Mouse (Mus musculus) liver, embryonic 12.5 days (tissue): ENCODE results near the gene Gm49373. TPM values are rescaled to one million over a fixed set of nuclear protein-coding genes. Genes with fewer than 3 reads are reported as not detected.

Experiments
- ATAC-seq: fragments of 200-750 bp; cut with Nextera tagmentation; 2 replicates; pipeline ENCODE4 v1.8.0; 2017; ENCODE audit warnings: moderate number of reproducible peaks, mild to moderate bottlenecking, moderate library complexity
- H3K27ac ChIP-seq: fragments of 300-500 bp; sonication (generic); 2 replicates; pipeline ENCODE4 v1.5.1; 2016; ENCODE audit warnings: mild to moderate bottlenecking
- H3K27me3 ChIP-seq: fragments of 300-500 bp; sonication (generic); replicated peaks from 2 replicates; pipeline ENCODE4 v1.6.1; 2016; ENCODE audit warnings: mild to moderate bottlenecking, moderate library complexity
- H3K36me3 ChIP-seq: fragments of 300-500 bp; sonication (generic); 2 replicates; pipeline ENCODE4 v1.6.1; 2016; ENCODE audit warnings: mild to moderate bottlenecking, moderate library complexity
- H3K4me1 ChIP-seq: fragments of 300-500 bp; sonication (generic); 2 replicates; pipeline ENCODE4 v1.6.1; 2016
- H3K4me2 ChIP-seq: fragments of 300-500 bp; sonication (generic); 2 replicates; pipeline ENCODE4 v1.6.1; 2016; ENCODE audit warnings: mild to moderate bottlenecking, moderate library complexity
- H3K4me3 ChIP-seq: fragments of 300-500 bp; sonication (generic); 2 replicates; pipeline ENCODE4 v1.5.1; 2016; ENCODE audit warnings: mild to moderate bottlenecking, moderate library complexity
- H3K9ac ChIP-seq: fragments of 300-500 bp; sonication (generic); 2 replicates; pipeline ENCODE4 v1.6.1; 2016; ENCODE audit warnings: mild to moderate bottlenecking, moderate library complexity
- H3K9me3 ChIP-seq: fragments of 300-500 bp; sonication (generic); replicated peaks from 2 replicates; pipeline ENCODE4 v1.6.1; 2016; ENCODE audit warnings: mild to moderate bottlenecking, moderate library complexity
- WGBS: fragments of 180-500 bp; shearing (Covaris S2); methylation state at CpG from one replicate; pipeline ENCODE4 v1.1.7; 2016; ENCODE audit not compliant: insufficient replicate concordance; 5-methylcytosine and 5-hydroxymethylcytosine counted together
- polyA plus RNA-seq: library from polyadenylated mRNA; unstranded; fragments of >200 nt; fragmentation: Nextera tagmentation; extraction: Ambion mirVana; gene quantifications from 2 replicates; pipeline ENCODE4 v1.2.1, GENCODE M21; 2016

Gene Gm49373
- polyA plus RNA-seq, 1 experiment from 2014 or later, result 0.77 TPM

GRCm38 (mm10) chr9:21025258-21025810 lies 47.6 kb downstream of the Gm49373 start:
- no peak for ATAC-seq
- peak overlapping the region; percentile 45; the same call in 1 of the 2 replicates for H3K27ac ChIP-seq
- H3K4me2 ChIP-seq, result no peak overlapping the region
- H3K27me3 ChIP-seq, result 0 out of 2 replicates have a peak, but pooled peaks cover 3% of the 10 kb centered on the region
- H3K36me3 ChIP-seq, result peaks cover 25% of the 10 kb centered on the region
- 79% methylated on average over 19 of the region's 19 CpGs for whole genome bisulfite sequencing
- no peak overlapping the region for H3K4me3 ChIP-seq
- no peak overlapping the region for H3K9ac ChIP-seq
- H3K4me1 ChIP-seq, result peaks cover 47% of the 10 kb centered on the region
- no peaks in the 10 kb centered on the region for H3K9me3 ChIP-seq

- Histone ChIP-seq H3K36me3 (peaks cover 29% of the 10 kb centered on the region), H3K4me2 (no peak overlapping the region), H3K9me3 (no peaks in the 10 kb centered on the region), H3K27ac (no peak overlapping the region), H3K9ac (no peak overlapping the region), H3K4me1 (peaks cover 29% of the 10 kb centered on the region), H3K27me3 (peaks cover 14% of the 10 kb centered on the region; the same call in 1 of the 2 replicates), H3K4me3 (no peak overlapping the region)
- 71% methylated on average over 1 of the region's 1 CpGs for WGBS
- no peak for ATAC-seq
Observed at GRCm38 (mm10) chr9:21022726-21023125, 50.2 kb downstream of the Gm49373 start.

- no peak for ATAC-seq
- Histone ChIP-seq H3K4me3 (no peak overlapping the region), H3K9ac (no peak overlapping the region), H3K27ac (no peak overlapping the region; the same call in 1 of the 2 replicates), H3K4me1 (peaks cover 29% of the 10 kb centered on the region), H3K9me3 (no peaks in the 10 kb centered on the region), H3K27me3 (peaks cover 18% of the 10 kb centered on the region), H3K36me3 (peaks cover 26% of the 10 kb centered on the region), H3K4me2 (no peak overlapping the region)
- WGBS, result 71% methylated on average over 6 of the region's 6 CpGs
Observed at GRCm38 (mm10) chr9:21022288-21022687, 50.6 kb downstream of the Gm49373 start.

- Histone ChIP-seq H3K9ac (no peak overlapping the region), H3K36me3 (peaks cover 19% of the 10 kb centered on the region; the same call in 1 of the 2 replicates), H3K9me3 (no peaks in the 10 kb centered on the region), H3K27ac (no peak overlapping the region), H3K27me3 (peaks cover 28% of the 10 kb centered on the region), H3K4me2 (no peak overlapping the region), H3K4me1 (peaks cover 29% of the 10 kb centered on the region), H3K4me3 (no peak overlapping the region)
- WGBS, result 72% methylated on average over 3 of the region's 3 CpGs
- no peak for ATAC-seq
Observed at GRCm38 (mm10) chr9:21021363-21021762, 51.5 kb downstream of the Gm49373 start.

GRCm38 (mm10) chr9:21018600-21018999 lies 54.3 kb downstream of the Gm49373 start:
- Histone ChIP-seq H3K27ac (no peak overlapping the region), H3K36me3 (peaks cover 10% of the 10 kb centered on the region; the same call in 1 of the 2 replicates), H3K4me3 (no peak overlapping the region), H3K4me2 (no peak overlapping the region), H3K9me3 (no peaks in the 10 kb centered on the region), H3K4me1 (peaks cover 41% of the 10 kb centered on the region), H3K9ac (no peak overlapping the region), H3K27me3 (peaks cover 51% of the 10 kb centered on the region)
- ATAC-seq, result no peak
- 54% methylated on average over 2 of the region's 2 CpGs for WGBS

- Histone ChIP-seq H3K4me1 (peaks cover 45% of the 10 kb centered on the region), H3K27me3 (peaks cover 51% of the 10 kb centered on the region), H3K9ac (peak overlapping the region; percentile 23; the same call in 1 of the 2 replicates), H3K27ac (no peak overlapping the region), H3K36me3 (peaks cover 10% of the 10 kb centered on the region; the same call in 1 of the 2 replicates), H3K4me2 (peak overlapping the region; percentile 75), H3K4me3 (peak overlapping the region; percentile 51), H3K9me3 (no peaks in the 10 kb centered on the region)
- ATAC-seq, result no peak
- 22% methylated on average over 4 of the region's 4 CpGs for WGBS
Observed at GRCm38 (mm10) chr9:21017177-21017575, 55.7 kb downstream of the Gm49373 start.

DNA sequence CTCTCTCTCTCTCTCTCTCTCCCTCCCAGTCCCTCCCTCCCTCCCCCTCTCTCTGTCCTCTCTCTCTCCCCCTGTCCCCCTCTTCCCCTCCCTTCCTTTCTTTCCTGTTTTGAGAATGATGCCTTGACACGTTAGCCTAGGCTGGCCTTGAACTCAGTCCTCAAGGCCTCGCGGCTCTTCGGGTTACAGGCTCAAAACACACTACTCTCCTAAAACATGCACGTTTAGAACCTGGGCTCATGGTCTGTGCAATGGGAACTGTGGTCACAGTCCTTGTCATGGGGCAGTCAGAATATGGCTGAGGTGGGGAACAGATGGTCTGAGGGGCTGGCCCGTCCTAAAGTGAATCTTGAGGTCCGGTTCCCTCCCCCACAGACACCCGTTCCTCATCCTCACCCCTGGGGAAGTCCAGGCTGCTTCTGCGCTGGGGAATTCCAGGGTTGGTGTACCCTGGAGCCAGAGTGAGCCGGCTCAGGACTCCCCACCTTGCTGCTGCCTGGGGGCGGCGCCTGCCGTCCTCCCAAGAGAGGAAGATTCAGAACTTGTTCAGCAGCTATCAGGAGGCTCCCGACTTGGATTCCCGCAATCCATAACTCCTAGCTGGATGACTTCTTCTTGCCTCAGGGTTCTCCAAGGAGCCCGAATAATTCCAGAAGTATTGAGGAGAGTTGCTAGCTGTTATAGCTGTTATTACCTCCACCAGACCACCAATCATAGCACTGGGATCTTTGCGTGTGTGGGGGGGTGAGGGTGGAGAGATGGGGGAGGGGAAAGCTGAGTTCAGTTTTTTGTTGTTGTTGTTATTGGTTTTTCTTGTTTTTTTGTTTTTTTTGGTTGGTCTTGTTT lies 56.3 kb downstream of the Gm49373 start:
- Histone ChIP-seq H3K36me3 (peaks cover 10% of the 10 kb centered on the region; the same call in 1 of the 2 replicates), H3K27me3 (peaks cover 51% of the 10 kb centered on the region), H3K4me2 (peak overlapping the region; percentile 75), H3K9ac (peak overlapping the region; percentile 44), H3K4me3 (peak overlapping the region; percentile 51), H3K9me3 (no peaks in the 10 kb centered on the region), H3K4me1 (peaks cover 51% of the 10 kb centered on the region), H3K27ac (0 out of 2 replicates have a peak overlapping the region, but pooled peaks have one; percentile 1)
- ATAC-seq, result 0 out of 2 replicates have a peak, but pooled peaks have one; percentile 8
- WGBS, result 6% methylated on average over 17 of the region's 17 CpGs

DNA sequence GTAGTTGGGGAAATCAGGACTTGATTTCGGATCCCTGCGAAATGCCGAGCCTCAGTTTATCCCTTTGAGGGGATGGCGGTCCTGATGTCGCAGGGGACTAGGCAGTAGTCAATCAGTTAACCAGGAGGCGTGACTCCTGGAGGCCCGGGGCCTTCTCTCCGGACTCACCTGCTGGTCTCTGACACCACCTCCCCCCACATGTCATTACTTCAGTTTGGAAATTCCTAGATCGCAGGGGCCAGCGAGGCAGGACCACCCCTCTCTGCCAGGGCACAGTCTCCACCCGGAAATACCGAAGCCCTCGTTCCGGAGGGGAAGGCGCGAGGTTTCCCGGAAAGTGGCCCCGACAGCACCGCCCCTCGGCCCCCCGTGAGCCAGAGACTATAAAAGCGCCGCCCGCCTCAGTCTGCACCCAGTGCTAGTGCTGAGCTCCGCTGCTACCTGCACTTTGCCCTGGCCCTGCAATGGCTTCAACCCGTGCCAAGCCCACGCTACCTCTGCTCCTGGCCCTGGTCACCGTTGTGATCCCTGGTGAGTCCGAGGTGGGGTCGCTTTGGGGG lies 57.2 kb downstream of the Gm49373 start, which contains the start of gene Icam1:
Icam1 (plus strand) TSS at position 415 of the 560 bp plus-strand sequence.
- H3K27me3 ChIP-seq, result peaks cover 51% of the 10 kb centered on the region
- peak; percentile 66 for ATAC-seq
- H3K9ac ChIP-seq, result peak within 1 kb of the TSS; percentile 44
- no peaks in the 10 kb centered on the region for H3K9me3 ChIP-seq
- H3K36me3 ChIP-seq, result peaks cover 10% of the 10 kb centered on the region; the same call in 1 of the 2 replicates
- H3K27ac ChIP-seq, result peak within 1 kb of the TSS; percentile 50
- peak within 1 kb of the TSS; percentile 51 for H3K4me3 ChIP-seq
- under 1% methylated on average over 30 of the region's 30 CpGs for WGBS
- H3K4me2 ChIP-seq, result peak within 1 kb of the TSS; percentile 75
- peaks cover 55% of the 10 kb centered on the region for H3K4me1 ChIP-seq

- 3% methylated on average over 29 of the region's 29 CpGs for WGBS
- 0 out of 2 replicates have a peak, but pooled peaks have one; percentile 23 for ATAC-seq
- H3K4me3 ChIP-seq, result peak overlapping the region; percentile 51
- peak overlapping the region; percentile 50 for H3K27ac ChIP-seq
- H3K9me3 ChIP-seq, result no peaks in the 10 kb centered on the region
- peaks cover 51% of the 10 kb centered on the region for H3K27me3 ChIP-seq
- H3K4me2 ChIP-seq, result peak overlapping the region; percentile 75
- peak overlapping the region; percentile 44 for H3K9ac ChIP-seq
- H3K4me1 ChIP-seq, result peaks cover 55% of the 10 kb centered on the region
- peaks cover 9% of the 10 kb centered on the region; the same call in 1 of the 2 replicates for H3K36me3 ChIP-seq
Observed at GRCm38 (mm10) chr9:21014691-21015570, 58.0 kb downstream of the Gm49373 start.
